In the genomic region with DNA sequence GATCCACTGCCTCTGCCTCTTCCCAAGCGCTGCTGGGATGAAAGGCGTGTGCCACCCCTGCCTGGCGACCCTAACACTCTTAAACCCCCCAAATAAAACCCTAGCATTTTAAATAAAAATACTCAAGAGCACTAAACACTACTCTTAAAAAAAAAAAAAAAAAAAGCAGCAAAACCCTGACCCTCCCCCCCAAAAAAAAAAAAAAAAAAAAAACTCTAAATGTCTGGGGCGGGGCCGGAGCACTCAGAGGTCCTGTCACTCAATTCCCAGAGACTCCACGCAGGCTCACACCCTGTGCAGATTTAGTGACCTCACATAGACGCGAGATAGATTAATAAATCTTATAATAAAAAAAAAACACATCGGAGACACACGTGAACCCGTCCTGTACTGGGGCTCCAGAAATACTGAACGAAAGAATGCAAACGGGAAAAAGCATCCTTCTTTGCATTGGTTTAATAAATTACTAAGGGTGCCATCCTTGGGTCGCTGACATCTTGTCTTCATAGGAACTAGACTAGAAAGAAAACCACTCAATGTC, we compare ENCODE assay signal across 8 mouse cellular contexts.
DNase-seq lines count a peak whose midpoint lies in the region; ATAC-seq and TF ChIP-seq lines count a peak whose summit lies in the region.

No protein-coding gene starts in this region.

- no peak for TF ChIP-seq CTCF in liver, embryonic 14.5 days (IDR thresholded peaks at IDR 0.05; ENCODE audit: low read depth)

- DNase-seq in heart, adult 11 months: no peak
- DNase-seq in ES-E14 (ENCODE audit: low read depth, low spot score): no peak
- no peak for DNase-seq in forebrain, embryonic 10.5 days (ENCODE audit: extremely low spot score, low spot score)
- no peak for DNase-seq in liver, embryonic 14.5 days (ENCODE audit: low read depth in 3 of 3, low spot score in 3 of 3)
- no peak for DNase-seq in ovary, postnatal 10 days (ENCODE audit: low spot score)
- no peak for DNase-seq in layer of hippocampus, adult 9-11 months
- no peak for DNase-seq in spleen, postnatal 14 days (ENCODE audit: low spot score in 2 of 2)

- H3K4me2 ChIP-seq in heart, embryonic 16.5 days (ENCODE audit: low read depth, low read length): peak overlapping the region; percentile 86
- H3K4me2 ChIP-seq in liver, embryonic 14.5 days (ENCODE audit: low read depth): peak overlapping the region; percentile 90

- peak overlapping the region; percentile 84 for H3K27ac ChIP-seq in heart, embryonic 16.5 days (ENCODE audit: low read length)
- peak overlapping the region; percentile 89 for H3K27ac ChIP-seq in ES-E14 (ENCODE audit: insufficient read depth, low read depth, low read length, poor library complexity, severe bottlenecking)
- H3K27ac ChIP-seq in forebrain, embryonic 10.5 days: peak overlapping the region; percentile 93
- H3K27ac ChIP-seq in liver, embryonic 14.5 days: no peak overlapping the region

- in situ Hi-C loops in ES-E14 (cut with MboI; ENCODE audit: low sequenced_read_pairs in 2 of 2, unreplicated experiment in 2 of 2): no loop called here

- H3K27me3 ChIP-seq in heart, embryonic 16.5 days (ENCODE audit: control insufficient read depth, insufficient read depth, low read length): no peaks in the 10 kb centered on the region
- no peaks in the 10 kb centered on the region for H3K27me3 ChIP-seq in forebrain, embryonic 10.5 days (ENCODE audit: poor library complexity, severe bottlenecking)
- no peaks in the 10 kb centered on the region for H3K27me3 ChIP-seq in liver, embryonic 14.5 days (ENCODE audit: control insufficient read depth, insufficient read depth, low read length)

- H3K4me3 ChIP-seq in heart, embryonic 16.5 days (ENCODE audit: low read length): peak overlapping the region; percentile 77
- H3K4me3 ChIP-seq in ES-E14 (ENCODE audit: insufficient read depth in 1 of 2, low read depth in 1 of 2, low read length in 2 of 2, poor library complexity in 1 of 2, severe bottlenecking in 1 of 2): peak overlapping the region; percentile 73 to 83
- peak overlapping the region; percentile 65 for H3K4me3 ChIP-seq in forebrain, embryonic 10.5 days
- peak overlapping the region; percentile 74 to 75 for H3K4me3 ChIP-seq in liver, embryonic 14.5 days (ENCODE audit: insufficient read depth in 1 of 2, low read depth in 2 of 2, low read length in 2 of 2)

- H3K4me1 ChIP-seq in heart, embryonic 16.5 days (ENCODE audit: control insufficient read depth, insufficient read depth, low read length): no peaks in the 10 kb centered on the region
- H3K4me1 ChIP-seq in ES-E14 (ENCODE audit: control insufficient read depth in 2 of 2, insufficient read depth in 2 of 2, low read length in 2 of 2, poor library complexity in 1 of 2): peaks cover 0 to 3% of the 10 kb centered on the region in 2 experiments; a peak in 1 of 4 replicates
- H3K4me1 ChIP-seq in forebrain, embryonic 10.5 days: no peaks in the 10 kb centered on the region
- H3K4me1 ChIP-seq in liver, embryonic 14.5 days (replicated peaks; ENCODE audit: control insufficient read depth in 2 of 2, insufficient read depth in 2 of 2, low read length in 1 of 2): 0 out of 4 replicates have a peak, but pooled peaks cover 0 to 2% of the 10 kb centered on the region in 2 experiments

- ATAC-seq in heart, embryonic 16.5 days (replicated peaks; ENCODE audit: extremely low read depth, insufficient read depth, low FRiP score): no peak
- ATAC-seq in liver, embryonic 14.5 days (ENCODE audit: insufficient read depth): no peak

- H3K9ac ChIP-seq in heart, embryonic 16.5 days (ENCODE audit: low read length): peak overlapping the region; percentile 84
- H3K9ac ChIP-seq in ES-E14 (ENCODE audit: insufficient read depth, low read depth, low read length, poor library complexity, severe bottlenecking): peak overlapping the region; percentile 82
- H3K9ac ChIP-seq in liver, embryonic 14.5 days (replicated peaks): no peak overlapping the region; the same call in 1 of the 2 replicates

- no peaks in the 10 kb centered on the region for H3K9me3 ChIP-seq in heart, embryonic 16.5 days (replicated peaks; ENCODE audit: control insufficient read depth, low read length)
- H3K9me3 ChIP-seq in ES-E14 (ENCODE audit: control insufficient read depth, insufficient read depth, low read depth, low read length): no peaks in the 10 kb centered on the region
- H3K9me3 ChIP-seq in forebrain, embryonic 10.5 days: no peaks in the 10 kb centered on the region
- H3K9me3 ChIP-seq in liver, embryonic 14.5 days (ENCODE audit: control insufficient read depth, low read length): no peaks in the 10 kb centered on the region

- TF ChIP-seq EP300 in liver, embryonic 14.5 days (IDR thresholded peaks at IDR 0.05; ENCODE audit: low read depth): no peak

- no peaks in the 10 kb centered on the region for H3K36me3 ChIP-seq in heart, embryonic 16.5 days (ENCODE audit: control insufficient read depth, insufficient read depth)
- no peaks in the 10 kb centered on the region for H3K36me3 ChIP-seq in ES-E14 (ENCODE audit: control insufficient read depth, insufficient read depth, low read length, poor library complexity, severe bottlenecking)
- no peaks in the 10 kb centered on the region for H3K36me3 ChIP-seq in forebrain, embryonic 10.5 days (replicated peaks)
- no peaks in the 10 kb centered on the region for H3K36me3 ChIP-seq in liver, embryonic 14.5 days (replicated peaks; ENCODE audit: control insufficient read depth, insufficient read depth, low read depth)

- WGBS in heart, embryonic 16.5 days: 55% methylated on average over 14 of the region's 14 CpGs
- 60% methylated on average over 14 of the region's 14 CpGs for whole genome bisulfite sequencing in forebrain, embryonic 10.5 days
- WGBS in liver, embryonic 14.5 days (ENCODE audit: insufficient replicate concordance): 52% methylated on average over 14 of the region's 14 CpGs

TF ChIP-seq in ES-E14, 5 proteins besides CTCF, POLR2A, EP300 and RAD21:
- no peak for TF ChIP-seq ZC3H11A (IDR thresholded peaks at IDR 0.05; ENCODE audit: borderline replicate concordance, low read depth, low read length)
- peak; percentile 93 for TF ChIP-seq ZNF384 (IDR thresholded peaks at IDR 0.05; ENCODE audit: low read depth, low read length)
